Mouse (Mus musculus) forebrain, embryonic 15.5 days (tissue): Measurements from ENCODE around the gene Kbtbd13. TPM values are rescaled to one million over a fixed set of nuclear protein-coding genes. Genes with fewer than 3 reads are reported as not detected.

Experiments
- ATAC-seq: fragments of 200-750 bp; cut with Nextera tagmentation; replicated peaks from 2 replicates; pipeline ENCODE4 v1.8.0; 2017; ENCODE audit warnings: mild to moderate bottlenecking, moderate TSS enrichment, moderate library complexity
- H3K27ac ChIP-seq: fragments of 300-500 bp; sonication (generic); replicated peaks from 2 replicates; pipeline ENCODE4 v1.5.1; 2015; ENCODE audit warnings: mild to moderate bottlenecking, inconsistent platforms
- H3K27me3 ChIP-seq: fragments of 300-500 bp; sonication (generic); 2 replicates; pipeline ENCODE4 v1.6.1; 2015; ENCODE audit warnings: inconsistent platforms
- H3K36me3 ChIP-seq: fragments of 300-500 bp; sonication (generic); 2 replicates; pipeline ENCODE4 v1.6.1; 2015; ENCODE audit warnings: mild to moderate bottlenecking, inconsistent platforms
- H3K4me1 ChIP-seq: fragments of 300-500 bp; sonication (generic); 2 replicates; pipeline ENCODE4 v1.6.1; 2015; ENCODE audit warnings: inconsistent platforms
- H3K4me2 ChIP-seq: fragments of 300-500 bp; sonication (generic); replicated peaks from 2 replicates; pipeline ENCODE4 v1.6.1; 2015; ENCODE audit warnings: mild to moderate bottlenecking, inconsistent platforms
- H3K4me3 ChIP-seq: fragments of 300-500 bp; sonication (generic); 2 replicates; pipeline ENCODE4 v1.5.1; 2015; ENCODE audit warnings: mild to moderate bottlenecking, inconsistent platforms
- H3K9ac ChIP-seq: fragments of 300-500 bp; sonication (generic); replicated peaks from 2 replicates; pipeline ENCODE4 v1.6.1; 2015; ENCODE audit warnings: mild to moderate bottlenecking, inconsistent platforms
- H3K9me3 ChIP-seq: fragments of 300-500 bp; sonication (generic); 2 replicates; pipeline ENCODE4 v1.6.1; 2016; ENCODE audit warnings: inconsistent platforms
- WGBS: fragments of 180-500 bp; shearing (Covaris S2); methylation state at CpG from one replicate; pipeline ENCODE4 v1.1.7; 2015; ENCODE audit warnings: mixed read lengths; 5-methylcytosine and 5-hydroxymethylcytosine counted together
- polyA plus RNA-seq: library from polyadenylated mRNA; unstranded; fragments of >200 nt; fragmentation: Nextera tagmentation; extraction: Ambion mirVana; gene quantifications from 2 replicates; pipeline ENCODE4 v1.2.1, GENCODE M21; 2015

Kbtbd13 gene
- 0.56 and 1.00 TPM in 2 replicates for polyA plus RNA-seq

DNA sequence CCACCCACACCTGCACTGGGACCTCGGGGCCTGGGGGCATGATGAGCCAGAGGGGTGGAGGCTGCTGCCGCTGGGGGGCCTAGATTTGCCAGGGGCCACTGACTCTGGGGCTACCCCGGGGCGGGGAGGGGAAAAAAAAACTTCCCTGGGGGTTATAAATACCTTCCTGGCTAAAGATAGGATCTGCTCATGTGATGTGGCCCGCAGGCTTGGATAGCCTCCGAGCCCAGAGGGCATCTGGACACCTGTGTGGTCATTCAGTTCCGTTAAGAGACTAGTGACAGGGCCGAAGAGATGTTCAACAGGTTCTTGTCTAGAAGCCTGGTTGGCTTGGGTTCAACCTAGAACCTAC is at the start of gene Kbtbd13:
Gene Kbtbd13, minus strand, starts transcription at position 40 of the 352 bp plus-strand sequence.
- Histone ChIP-seq H3K9me3 (no peaks in the 10 kb centered on the region), H3K36me3 (no peaks in the 10 kb centered on the region), H3K4me1 (peaks cover 5% of the 10 kb centered on the region; the same call in 1 of the 2 replicates), H3K9ac (peak within 1 kb of the TSS; percentile 48), H3K4me2 (peak within 1 kb of the TSS; percentile 49), H3K4me3 (peak within 1 kb of the TSS; percentile 46), H3K27me3 (peaks cover 33% of the 10 kb centered on the region), H3K27ac (peak within 1 kb of the TSS; percentile 16; the same call in 1 of the 2 replicates)
- ATAC-seq, result no peak
- WGBS, result 41% methylated on average over 8 of the region's 8 CpGs

DNA sequence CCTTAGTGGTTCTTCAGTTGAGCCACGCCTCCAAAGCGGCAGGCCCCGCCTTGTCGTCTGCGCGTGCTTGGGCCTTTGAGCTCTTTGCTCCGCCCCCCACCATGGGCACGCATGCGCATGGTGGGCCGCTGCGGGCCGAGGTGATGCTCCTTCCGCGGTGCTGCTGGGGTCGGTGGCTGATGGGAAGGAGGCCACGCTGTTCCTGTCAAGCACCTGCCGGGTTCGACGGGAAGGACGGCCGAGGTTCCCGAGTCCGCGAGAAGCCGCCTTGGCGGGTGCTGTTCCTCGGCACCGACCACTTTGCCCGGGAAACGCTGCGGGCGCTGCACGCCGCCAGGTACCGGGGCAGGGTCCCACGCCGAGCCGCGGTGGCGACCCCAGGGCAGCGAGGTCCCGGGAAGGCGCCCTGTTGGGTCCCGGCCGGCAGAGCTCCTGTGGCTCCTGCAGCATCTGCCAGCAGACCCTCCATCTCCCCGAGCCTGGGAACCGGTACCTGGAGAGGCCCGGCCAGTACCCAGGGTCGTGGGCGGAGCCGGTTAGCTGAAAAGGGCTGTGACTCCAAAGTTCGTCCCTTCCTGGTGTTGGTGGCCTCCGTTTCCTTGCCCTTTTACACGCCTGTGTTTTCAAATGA is 44.3 kb upstream of the Kbtbd13 start, which contains the start of gene Mtfmt:
Gene Mtfmt, plus strand, starts transcription at position 112 of the 631 bp plus-strand sequence.
- ATAC-seq, result peak; percentile 93
- no peaks in the 10 kb centered on the region for H3K27me3 ChIP-seq
- no peaks in the 10 kb centered on the region for H3K9me3 ChIP-seq
- H3K4me1 ChIP-seq, result peaks cover 15% of the 10 kb centered on the region
- peak within 1 kb of the TSS; percentile 66; the same call in 1 of the 2 replicates for H3K27ac ChIP-seq
- H3K36me3 ChIP-seq, result peaks cover 7% of the 10 kb centered on the region; the same call in 1 of the 2 replicates
- peak within 1 kb of the TSS; percentile 94 for H3K4me3 ChIP-seq
- peak within 1 kb of the TSS; percentile 95 for H3K9ac ChIP-seq
- peak within 1 kb of the TSS; percentile 73 for H3K4me2 ChIP-seq
- WGBS, result under 1% methylated on average over 54 of the region's 54 CpGs

- no peak overlapping the region for H3K4me2 ChIP-seq
- H3K4me3 ChIP-seq, result peak overlapping the region; percentile 94; the same call in 1 of the 2 replicates
These were observed 43.8 kb upstream of the Kbtbd13 start for GRCm38 (mm10) chr9:65435211-65435610.

DNA sequence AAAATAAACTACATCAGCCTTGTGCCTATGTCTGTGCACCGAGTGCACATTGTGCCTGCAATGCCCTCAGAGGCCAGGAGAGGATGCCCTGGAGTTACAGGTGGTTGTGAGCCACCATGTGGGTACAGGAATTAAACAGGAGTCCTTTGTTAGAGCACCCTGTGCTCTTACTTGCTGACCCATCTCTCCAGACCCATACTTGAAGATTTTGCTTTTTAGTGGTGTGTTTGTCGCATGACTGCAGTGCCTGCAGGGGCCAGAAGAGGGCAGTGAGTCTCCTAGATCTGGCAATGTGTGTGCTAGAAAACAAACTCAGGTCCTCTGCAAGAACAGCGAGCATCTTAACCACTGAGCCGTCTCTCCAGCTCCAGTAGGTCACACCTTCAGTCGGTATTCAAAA is 42.7 kb upstream of the Kbtbd13 start:
- Histone ChIP-seq H3K27ac (no peak overlapping the region), H3K36me3 (no peaks in the 10 kb centered on the region; the same call in 1 of the 2 replicates), H3K4me2 (no peak overlapping the region), H3K4me1 (peaks cover 15% of the 10 kb centered on the region), H3K9ac (no peak overlapping the region), H3K4me3 (no peak overlapping the region), H3K27me3 (no peaks in the 10 kb centered on the region), H3K9me3 (no peaks in the 10 kb centered on the region)
- no peak for ATAC-seq
- WGBS, result 53% methylated on average over 5 of the region's 5 CpGs

More at GRCm38 (mm10) chr9:65435211-65435610, 43.8 kb upstream of the Kbtbd13 start:
- Histone ChIP-seq H3K36me3 (peaks cover 1% of the 10 kb centered on the region; the same call in 1 of the 2 replicates), H3K9ac (no peak overlapping the region), H3K27ac (no peak overlapping the region), H3K4me1 (peaks cover 15% of the 10 kb centered on the region), H3K27me3 (no peaks in the 10 kb centered on the region), H3K9me3 (no peaks in the 10 kb centered on the region)
- 72% methylated on average over 4 of the region's 4 CpGs for WGBS
- ATAC-seq, result peak; percentile 47

DNA sequence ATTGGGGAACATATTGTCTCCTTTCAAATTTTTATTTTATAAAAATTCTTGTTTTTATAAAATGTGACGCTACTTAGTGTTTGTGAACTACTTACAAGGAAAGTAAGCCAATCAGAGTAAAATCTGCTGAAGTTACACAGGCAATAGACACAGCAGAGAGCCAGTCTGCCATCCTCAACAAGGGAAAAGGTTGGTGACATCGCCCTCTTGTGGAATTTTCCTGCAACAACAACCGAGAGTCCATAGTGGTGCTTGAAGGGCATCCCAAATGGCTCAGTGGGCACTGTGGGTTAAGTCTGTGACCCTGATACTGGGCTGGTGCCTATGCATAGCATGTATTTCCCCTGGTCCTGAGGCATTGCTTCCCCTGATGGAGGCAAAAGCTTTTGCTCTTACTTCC is 40.8 kb upstream of the Kbtbd13 start:
- no peak overlapping the region for H3K4me3 ChIP-seq
- H3K9ac ChIP-seq, result no peak overlapping the region
- H3K27me3 ChIP-seq, result no peaks in the 10 kb centered on the region
- peaks cover 11% of the 10 kb centered on the region for H3K4me1 ChIP-seq
- no peak overlapping the region for H3K4me2 ChIP-seq
- ATAC-seq, result no peak
- no peaks in the 10 kb centered on the region for H3K9me3 ChIP-seq
- H3K27ac ChIP-seq, result no peak overlapping the region
- 3% methylated on average over 3 of the region's 3 CpGs for WGBS
- H3K36me3 ChIP-seq, result no peaks in the 10 kb centered on the region

DNA sequence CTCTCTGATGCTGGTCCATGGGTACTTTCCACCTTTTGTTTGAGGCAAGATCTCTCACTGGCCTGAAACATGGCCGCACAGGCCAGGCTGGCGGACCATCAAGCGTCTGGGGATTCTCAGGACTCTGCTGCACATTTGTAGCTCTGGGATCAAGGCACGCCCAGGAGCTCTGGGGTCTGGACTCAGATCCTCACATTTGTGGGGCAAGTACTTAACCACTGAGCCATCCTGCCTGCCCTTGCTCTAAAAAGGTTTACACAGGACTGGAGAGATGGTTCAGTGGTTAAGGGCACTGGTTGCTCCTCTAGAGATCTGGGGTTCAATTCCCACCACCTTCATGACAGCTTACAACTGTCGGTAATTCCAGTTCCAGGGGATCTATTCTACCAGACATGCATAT is 39.5 kb upstream of the Kbtbd13 start:
- no peak overlapping the region for H3K9ac ChIP-seq
- no peaks in the 10 kb centered on the region; the same call in 1 of the 2 replicates for H3K4me1 ChIP-seq
- H3K27ac ChIP-seq, result no peak overlapping the region
- H3K4me3 ChIP-seq, result no peak overlapping the region
- H3K9me3 ChIP-seq, result no peaks in the 10 kb centered on the region
- H3K27me3 ChIP-seq, result no peaks in the 10 kb centered on the region
- 92% methylated on average over 5 of the region's 5 CpGs for WGBS
- no peak for ATAC-seq
- H3K4me2 ChIP-seq, result no peak overlapping the region
- H3K36me3 ChIP-seq, result no peaks in the 10 kb centered on the region

GRCm38 (mm10) chr9:65430401-65430800 is 38.9 kb upstream of the Kbtbd13 start:
- Histone ChIP-seq H3K4me1 (no peaks in the 10 kb centered on the region), H3K4me2 (no peak overlapping the region), H3K27me3 (no peaks in the 10 kb centered on the region), H3K4me3 (no peak overlapping the region), H3K36me3 (no peaks in the 10 kb centered on the region), H3K27ac (no peak overlapping the region), H3K9ac (no peak overlapping the region), H3K9me3 (no peaks in the 10 kb centered on the region)
- ATAC-seq, result no peak

DNA sequence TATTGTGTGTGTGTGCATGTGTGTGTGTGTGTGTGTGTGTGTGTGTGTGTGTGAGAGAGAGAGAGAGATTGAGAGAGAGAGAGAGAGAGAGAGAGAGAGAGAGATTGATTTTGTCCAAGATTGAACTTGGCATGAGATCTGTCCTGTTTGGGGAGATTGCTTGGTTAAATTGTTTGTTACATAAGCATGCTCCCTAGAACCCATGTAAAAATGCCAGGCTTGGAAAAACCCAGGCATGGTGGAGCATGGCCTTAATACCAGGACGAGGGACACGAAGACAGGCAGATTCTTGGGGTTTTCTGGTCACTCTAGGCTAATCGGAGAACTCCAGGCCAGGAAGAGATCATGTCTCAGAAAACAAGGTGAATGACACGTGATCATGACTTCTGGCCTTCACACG is 36.6 kb upstream of the Kbtbd13 start:
- Histone ChIP-seq H3K4me2 (no peak overlapping the region), H3K9ac (no peak overlapping the region), H3K4me3 (no peak overlapping the region), H3K27me3 (no peaks in the 10 kb centered on the region), H3K27ac (no peak overlapping the region), H3K36me3 (no peaks in the 10 kb centered on the region), H3K4me1 (no peaks in the 10 kb centered on the region), H3K9me3 (no peaks in the 10 kb centered on the region)
- ATAC-seq, result no peak
- 92% methylated on average over 5 of the region's 5 CpGs for WGBS

DNA sequence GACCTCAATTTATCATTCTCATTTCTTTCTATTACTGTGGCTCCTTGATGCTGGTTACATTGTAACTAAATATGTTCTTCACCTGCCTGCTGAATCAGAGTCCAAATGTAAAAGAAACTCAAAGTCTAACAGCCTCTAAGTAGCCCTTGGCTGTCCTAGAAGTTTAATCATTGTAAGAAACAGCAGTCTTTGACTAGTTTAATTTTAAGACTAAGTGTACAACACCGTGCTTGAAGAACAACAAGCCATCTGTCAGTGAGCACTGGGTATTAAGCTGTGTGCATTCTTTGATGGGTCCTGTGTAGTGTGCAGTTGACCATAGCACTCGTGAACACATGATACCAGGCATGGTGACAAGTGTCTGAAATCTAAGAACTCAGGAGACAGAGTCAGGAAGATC is 36.1 kb upstream of the Kbtbd13 start:
- H3K4me1 ChIP-seq, result no peaks in the 10 kb centered on the region
- H3K9me3 ChIP-seq, result no peaks in the 10 kb centered on the region
- no peaks in the 10 kb centered on the region for H3K36me3 ChIP-seq
- no peak overlapping the region for H3K9ac ChIP-seq
- no peak overlapping the region for H3K27ac ChIP-seq
- 75% methylated on average over 2 of the region's 2 CpGs for WGBS
- ATAC-seq, result no peak
- H3K27me3 ChIP-seq, result no peaks in the 10 kb centered on the region
- H3K4me2 ChIP-seq, result no peak overlapping the region
- H3K4me3 ChIP-seq, result no peak overlapping the region

GRCm38 (mm10) chr9:65424393-65424792 is 32.9 kb upstream of the Kbtbd13 start:
- Histone ChIP-seq H3K9me3 (no peaks in the 10 kb centered on the region), H3K9ac (no peak overlapping the region), H3K27me3 (no peaks in the 10 kb centered on the region), H3K4me2 (no peak overlapping the region), H3K4me3 (no peak overlapping the region), H3K4me1 (no peaks in the 10 kb centered on the region), H3K27ac (no peak overlapping the region), H3K36me3 (no peaks in the 10 kb centered on the region)
- WGBS, result 70% methylated on average over 3 of the region's 3 CpGs
- ATAC-seq, result no peak

GRCm38 (mm10) chr9:65422760-65423501 is 31.5 kb upstream of the Kbtbd13 start, which contains the start of gene Slc51b:
Gene Slc51b, minus strand, starts transcription at chr9:65422955.
- Histone ChIP-seq H3K4me3 (no peak within 1 kb of the TSS), H3K9ac (no peak within 1 kb of the TSS), H3K4me2 (no peak within 1 kb of the TSS), H3K36me3 (no peaks in the 10 kb centered on the region), H3K9me3 (no peaks in the 10 kb centered on the region), H3K27me3 (no peaks in the 10 kb centered on the region), H3K4me1 (no peaks in the 10 kb centered on the region), H3K27ac (no peak within 1 kb of the TSS)
- no peak for ATAC-seq
- 76% methylated on average over 11 of the region's 11 CpGs for WGBS

DNA sequence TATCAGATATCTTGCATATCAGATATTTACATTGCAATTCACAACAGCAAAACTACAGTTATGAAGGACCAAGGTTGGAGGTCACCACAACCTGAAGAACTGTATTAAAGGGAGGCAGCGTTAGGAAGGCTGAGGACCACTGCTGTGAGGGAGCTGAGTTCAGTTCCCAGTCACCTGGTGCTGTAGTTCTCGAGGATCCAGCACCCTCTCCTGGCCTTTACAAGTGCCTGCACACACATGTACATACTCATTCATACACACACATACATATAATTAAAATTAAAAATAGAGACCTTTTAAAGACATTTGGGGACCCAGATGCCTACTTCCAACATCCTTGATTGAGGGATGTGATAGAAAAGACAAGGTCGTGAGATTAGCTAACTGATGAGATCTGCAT is 28.2 kb upstream of the Kbtbd13 start:
- Histone ChIP-seq H3K9me3 (no peaks in the 10 kb centered on the region), H3K27me3 (no peaks in the 10 kb centered on the region), H3K27ac (no peak overlapping the region), H3K4me3 (no peak overlapping the region), H3K36me3 (no peaks in the 10 kb centered on the region), H3K9ac (no peak overlapping the region), H3K4me2 (no peak overlapping the region), H3K4me1 (no peaks in the 10 kb centered on the region)
- 79% methylated on average over 3 of the region's 3 CpGs for WGBS
- ATAC-seq, result no peak
